Mouse (Mus musculus): ENCODE results near the gene Homer2. TPM values are rescaled to one million over a fixed set of nuclear protein-coding genes. Genes with fewer than 3 reads are reported as not detected.

Homer2 gene
- total and polyA plus RNA-seq, 2 experiments from 2014 or later = 30.3 to 44.4 TPM

- H3K36me3 ChIP-seq (ENCODE audit: insufficient read depth, low read length) = peaks cover 1% of the 10 kb centered on the region; the same call in 1 of the 2 replicates
- TF ChIP-seq CTCF (IDR thresholded peaks at IDR 0.05; ENCODE audit: low read depth) = no peak
- 94% methylated on average over 1 of the region's 1 CpGs for WGBS
- peaks cover 7% of the 10 kb centered on the region; the same call in 1 of the 2 replicates for H3K4me1 ChIP-seq (ENCODE audit: insufficient read depth, low read length)
- H3K27ac ChIP-seq = no peak overlapping the region
- no peak for ATAC-seq
- H3K4me3 ChIP-seq (ENCODE audit: low read length) = no peak overlapping the region
- DNase-seq (ENCODE audit: low spot score) = no peak
- no peaks in the 10 kb centered on the region for H3K27me3 ChIP-seq (ENCODE audit: insufficient read depth, low read length)
- no peak overlapping the region for H3K4me2 ChIP-seq (ENCODE audit: low read depth, low read length)
- no peak overlapping the region for H3K9ac ChIP-seq (replicated peaks; ENCODE audit: low read length)
- no peaks in the 10 kb centered on the region for H3K9me3 ChIP-seq (ENCODE audit: low read length)
These were observed 137.5 kb downstream of the Homer2 start for GRCm38 (mm10) chr7:81569851-81570250.

GRCm38 (mm10) chr7:81567396-81567795 lies 139.9 kb downstream of the Homer2 start:
- H3K27ac ChIP-seq = no peak overlapping the region
- WGBS = 95% methylated on average over 5 of the region's 5 CpGs
- no peak for TF ChIP-seq CTCF (IDR thresholded peaks at IDR 0.05; ENCODE audit: low read depth)
- H3K9me3 ChIP-seq (ENCODE audit: low read length) = no peaks in the 10 kb centered on the region
- ATAC-seq = no peak
- no peaks in the 10 kb centered on the region for H3K27me3 ChIP-seq (ENCODE audit: insufficient read depth, low read length)
- no peak for DNase-seq (ENCODE audit: low spot score)
- no peak overlapping the region for H3K4me3 ChIP-seq (ENCODE audit: low read length)
- H3K4me1 ChIP-seq (ENCODE audit: insufficient read depth, low read length) = peaks cover 2% of the 10 kb centered on the region; the same call in 1 of the 2 replicates
- no peak overlapping the region for H3K4me2 ChIP-seq (ENCODE audit: low read depth, low read length)
- H3K36me3 ChIP-seq (ENCODE audit: insufficient read depth, low read length) = no peaks in the 10 kb centered on the region
- no peak overlapping the region for H3K9ac ChIP-seq (replicated peaks; ENCODE audit: low read length)

GRCm38 (mm10) chr7:81566892-81567291 lies 140.4 kb downstream of the Homer2 start, which contains the start of gene Fsd2:
TSS of gene Fsd2 (minus strand) at chr7:81566944.
- no peaks in the 10 kb centered on the region for H3K36me3 ChIP-seq (ENCODE audit: insufficient read depth, low read length)
- no peak within 1 kb of the TSS for H3K4me2 ChIP-seq (ENCODE audit: low read depth, low read length)
- H3K27ac ChIP-seq = peak within 1 kb of the TSS; percentile 51; the same call in 1 of the 2 replicates
- 81% methylated on average over 9 of the region's 9 CpGs for WGBS
- no peak for ATAC-seq
- DNase-seq (ENCODE audit: low spot score) = no peak
- no peaks in the 10 kb centered on the region for H3K4me1 ChIP-seq (ENCODE audit: insufficient read depth, low read length)
- H3K4me3 ChIP-seq (ENCODE audit: low read length) = no peak within 1 kb of the TSS
- TF ChIP-seq CTCF (IDR thresholded peaks at IDR 0.05; ENCODE audit: low read depth) = no peak
- no peaks in the 10 kb centered on the region for H3K9me3 ChIP-seq (ENCODE audit: low read length)
- no peak within 1 kb of the TSS for H3K9ac ChIP-seq (replicated peaks; ENCODE audit: low read length)
- H3K27me3 ChIP-seq (ENCODE audit: insufficient read depth, low read length) = no peaks in the 10 kb centered on the region

- Histone ChIP-seq H3K4me2 (ENCODE audit: low read depth, low read length) (no peak overlapping the region), H3K4me3 (ENCODE audit: low read length) (no peak overlapping the region), H3K27me3 (ENCODE audit: insufficient read depth, low read length) (no peaks in the 10 kb centered on the region), H3K4me1 (ENCODE audit: insufficient read depth, low read length) (no peaks in the 10 kb centered on the region), H3K9me3 (ENCODE audit: low read length) (no peaks in the 10 kb centered on the region), H3K27ac (peak overlapping the region; percentile 51; the same call in 1 of the 2 replicates), H3K9ac (replicated peaks; ENCODE audit: low read length) (no peak overlapping the region), H3K36me3 (ENCODE audit: insufficient read depth, low read length) (no peaks in the 10 kb centered on the region)
- no peak for DNase-seq (ENCODE audit: low spot score)
- no peak for ATAC-seq
- TF ChIP-seq CTCF (IDR thresholded peaks at IDR 0.05; ENCODE audit: low read depth) = no peak
- 77% methylated on average over 4 of the region's 4 CpGs for WGBS
These were observed 141.0 kb downstream of the Homer2 start for GRCm38 (mm10) chr7:81566332-81566731.

GRCm38 (mm10) chr7:81565381-81566055 lies 141.8 kb downstream of the Homer2 start:
- Histone ChIP-seq H3K36me3 (ENCODE audit: insufficient read depth, low read length) (no peaks in the 10 kb centered on the region), H3K4me1 (ENCODE audit: insufficient read depth, low read length) (no peaks in the 10 kb centered on the region), H3K9me3 (ENCODE audit: low read length) (no peaks in the 10 kb centered on the region), H3K4me3 (ENCODE audit: low read length) (no peak overlapping the region), H3K9ac (replicated peaks; ENCODE audit: low read length) (no peak overlapping the region), H3K27ac (peak overlapping the region; percentile 51; the same call in 1 of the 2 replicates), H3K4me2 (ENCODE audit: low read depth, low read length) (no peak overlapping the region), H3K27me3 (ENCODE audit: insufficient read depth, low read length) (no peaks in the 10 kb centered on the region)
- peak; percentile 62 for DNase-seq (ENCODE audit: low spot score)
- ATAC-seq = peak; percentile 74; the same call in 1 of the 2 replicates
- no peak for TF ChIP-seq CTCF (IDR thresholded peaks at IDR 0.05; ENCODE audit: low read depth)
- WGBS = 53% methylated on average over 7 of the region's 7 CpGs

GRCm38 (mm10) chr7:81564766-81565165 lies 142.6 kb downstream of the Homer2 start:
- WGBS = 76% methylated on average over 7 of the region's 7 CpGs
- DNase-seq (ENCODE audit: low spot score) = no peak
- Histone ChIP-seq H3K4me2 (ENCODE audit: low read depth, low read length) (no peak overlapping the region), H3K27ac (peak overlapping the region; percentile 51; the same call in 1 of the 2 replicates), H3K4me1 (ENCODE audit: insufficient read depth, low read length) (no peaks in the 10 kb centered on the region), H3K36me3 (ENCODE audit: insufficient read depth, low read length) (no peaks in the 10 kb centered on the region), H3K9me3 (ENCODE audit: low read length) (no peaks in the 10 kb centered on the region), H3K27me3 (ENCODE audit: insufficient read depth, low read length) (no peaks in the 10 kb centered on the region), H3K4me3 (ENCODE audit: low read length) (no peak overlapping the region), H3K9ac (replicated peaks; ENCODE audit: low read length) (no peak overlapping the region)
- ATAC-seq = no peak
- TF ChIP-seq CTCF (IDR thresholded peaks at IDR 0.05; ENCODE audit: low read depth) = no peak

- H3K4me3 ChIP-seq (ENCODE audit: low read length) = no peak overlapping the region
- 85% methylated on average over 4 of the region's 4 CpGs for WGBS
- no peaks in the 10 kb centered on the region for H3K4me1 ChIP-seq (ENCODE audit: insufficient read depth, low read length)
- DNase-seq (ENCODE audit: low spot score) (no peak), ATAC-seq (no peak)
- no peaks in the 10 kb centered on the region for H3K27me3 ChIP-seq (ENCODE audit: insufficient read depth, low read length)
- no peak overlapping the region for H3K27ac ChIP-seq
- TF ChIP-seq CTCF (IDR thresholded peaks at IDR 0.05; ENCODE audit: low read depth) = no peak
- H3K4me2 ChIP-seq (ENCODE audit: low read depth, low read length) = no peak overlapping the region
- H3K9me3 ChIP-seq (ENCODE audit: low read length) = no peaks in the 10 kb centered on the region
- no peaks in the 10 kb centered on the region for H3K36me3 ChIP-seq (ENCODE audit: insufficient read depth, low read length)
- H3K9ac ChIP-seq (replicated peaks; ENCODE audit: low read length) = no peak overlapping the region
These were observed 143.8 kb downstream of the Homer2 start for GRCm38 (mm10) chr7:81563506-81564015.
